Mouse (Mus musculus): ENCODE results near the gene Sdhb. TPM values are rescaled to one million over a fixed set of nuclear protein-coding genes. Genes with fewer than 3 reads are reported as not detected.

The Sdhb gene
- polyA plus RNA-seq, 1 experiment from 2014 or later = 396 TPM

- H3K27me3 ChIP-seq = no peaks in the 10 kb centered on the region
- H3K27ac ChIP-seq = peak overlapping the region; percentile 94
- H3K9me3 ChIP-seq = no peaks in the 10 kb centered on the region
- H3K4me2 ChIP-seq = no peak overlapping the region
- H3K4me1 ChIP-seq = peaks cover 46% of the 10 kb centered on the region
- H3K4me3 ChIP-seq (replicated peaks) = no peak overlapping the region
- H3K9ac ChIP-seq = no peak overlapping the region
- peak; percentile 21; the same call in 1 of the 2 replicates for ATAC-seq (ENCODE audit: low FRiP score)
- 62% methylated on average over 10 of the region's 11 CpGs for WGBS
- peaks cover 58% of the 10 kb centered on the region for H3K36me3 ChIP-seq (replicated peaks)
These were observed 60.6 kb downstream of the Sdhb start for GRCm38 (mm10) chr4:141021614-141021929.

GRCm38 (mm10) chr4:141024052-141024451, 63.0 kb downstream of the Sdhb start:
- H3K27me3 ChIP-seq = no peaks in the 10 kb centered on the region
- no peak for ATAC-seq (ENCODE audit: low FRiP score)
- no peak overlapping the region for H3K9ac ChIP-seq
- H3K36me3 ChIP-seq (replicated peaks) = peaks cover 62% of the 10 kb centered on the region
- no peak overlapping the region for H3K27ac ChIP-seq
- peaks cover 35% of the 10 kb centered on the region for H3K4me1 ChIP-seq
- H3K9me3 ChIP-seq = no peaks in the 10 kb centered on the region
- no peak overlapping the region for H3K4me2 ChIP-seq
- no peak overlapping the region for H3K4me3 ChIP-seq (replicated peaks)
- 88% methylated on average over 9 of the region's 9 CpGs for WGBS

GRCm38 (mm10) chr4:141024992-141025391, 64.0 kb downstream of the Sdhb start:
- Histone ChIP-seq H3K9ac (no peak overlapping the region), H3K4me3 (replicated peaks) (no peak overlapping the region), H3K27me3 (no peaks in the 10 kb centered on the region), H3K36me3 (replicated peaks) (peaks cover 64% of the 10 kb centered on the region), H3K4me2 (no peak overlapping the region), H3K27ac (no peak overlapping the region), H3K9me3 (no peaks in the 10 kb centered on the region), H3K4me1 (peaks cover 25% of the 10 kb centered on the region)
- WGBS = 80% methylated on average over 26 of the region's 27 CpGs
- ATAC-seq (ENCODE audit: low FRiP score) = no peak

Other genes with a start within 250 kb of the Sdhb start
- not detected in 2 replicates for gene Padi6, start 218.6 kb upstream of the Sdhb start, polyA plus RNA-seq (2016; fragmentation: Nextera tagmentation; extraction: Ambion mirVana)
- gene Padi4, start 187.0 kb upstream of the Sdhb start, polyA plus RNA-seq (2016; fragmentation: Nextera tagmentation; extraction: Ambion mirVana) = 0.90 and 1.8 TPM in 2 replicates
- gene Padi3, start 150.6 kb upstream of the Sdhb start, polyA plus RNA-seq (2016; fragmentation: Nextera tagmentation; extraction: Ambion mirVana) = 0.06 TPM in 1 of 2 replicates, not detected in the other
- gene Padi1, start 115.4 kb upstream of the Sdhb start, polyA plus RNA-seq (2016; fragmentation: Nextera tagmentation; extraction: Ambion mirVana) = 0.10 TPM in 1 of 2 replicates, not detected in the other
- gene Padi2, start 54.9 kb upstream of the Sdhb start, polyA plus RNA-seq (2016; fragmentation: Nextera tagmentation; extraction: Ambion mirVana) = 0.45 and 0.74 TPM in 2 replicates
- 75.5 and 82.3 TPM in 2 replicates for gene Atp13a2, start 25.7 kb downstream of the Sdhb start, polyA plus RNA-seq (2016; fragmentation: Nextera tagmentation; extraction: Ambion mirVana)
- 250 and 275 TPM in 2 replicates for gene Mfap2, start 49.2 kb downstream of the Sdhb start, polyA plus RNA-seq (2016; fragmentation: Nextera tagmentation; extraction: Ambion mirVana)
- gene Crocc, start 99.3 kb downstream of the Sdhb start, polyA plus RNA-seq (2016; fragmentation: Nextera tagmentation; extraction: Ambion mirVana) = 15.4 and 17.4 TPM in 2 replicates
- gene Necap2, start 117.2 kb downstream of the Sdhb start, polyA plus RNA-seq (2016; fragmentation: Nextera tagmentation; extraction: Ambion mirVana) = 52.7 and 56.8 TPM in 2 replicates
- 0.26 TPM in 1 of 2 replicates, not detected in the other for gene Spata21, start 127.1 kb downstream of the Sdhb start, polyA plus RNA-seq (2016; fragmentation: Nextera tagmentation; extraction: Ambion mirVana)
- gene Szrd1, start 178.6 kb downstream of the Sdhb start, polyA plus RNA-seq (2016; fragmentation: Nextera tagmentation; extraction: Ambion mirVana) = 32.2 and 36.4 TPM in 2 replicates
- 24.7 and 26.9 TPM in 2 replicates for gene Fbxo42, start 186.7 kb downstream of the Sdhb start, polyA plus RNA-seq (2016; fragmentation: Nextera tagmentation; extraction: Ambion mirVana)

All from forebrain, embryonic 12.5 days (tissue).